Mouse (Mus musculus): ENCODE results near the gene Gm26558. TPM values are rescaled to one million over a fixed set of nuclear protein-coding genes. Genes with fewer than 3 reads are reported as not detected.

Gene Gm26558
- polyA plus RNA-seq, 1 experiment from 2014 or later, result 4.6 TPM

- DNase-seq (ENCODE audit: low spot score) (no peak), ATAC-seq (ENCODE audit: insufficient number of reproducible peaks, low FRiP score, low TSS enrichment, low read depth) (no peak)
- no peak overlapping the region for H3K9ac ChIP-seq (ENCODE audit: low read length)
- H3K4me3 ChIP-seq (ENCODE audit: low read depth, low read length), result no peak overlapping the region
- no peaks in the 10 kb centered on the region for H3K36me3 ChIP-seq (ENCODE audit: control insufficient read depth, insufficient read depth, low read length)
- no peak overlapping the region for H3K4me2 ChIP-seq (ENCODE audit: low read depth, severe bottlenecking)
- no peaks in the 10 kb centered on the region for H3K27me3 ChIP-seq (ENCODE audit: control insufficient read depth, insufficient read depth, low read length)
- H3K4me1 ChIP-seq (ENCODE audit: control insufficient read depth, insufficient read depth, low read length), result no peaks in the 10 kb centered on the region
- WGBS, result 88% methylated on average over 5 of the region's 5 CpGs
- H3K27ac ChIP-seq (replicated peaks; ENCODE audit: low read depth, low read length), result no peak overlapping the region
- no peaks in the 10 kb centered on the region for H3K9me3 ChIP-seq (ENCODE audit: control insufficient read depth, low read length)
These were observed 1.9 kb upstream of the Gm26558 start for GRCm38 (mm10) chr2:70663764-70664163.

- Histone ChIP-seq H3K4me1 (ENCODE audit: control insufficient read depth, insufficient read depth, low read length) (no peaks in the 10 kb centered on the region), H3K4me3 (ENCODE audit: low read depth, low read length) (peak within 1 kb of the TSS; percentile 87), H3K36me3 (ENCODE audit: control insufficient read depth, insufficient read depth, low read length) (no peaks in the 10 kb centered on the region), H3K4me2 (ENCODE audit: low read depth, severe bottlenecking) (peak within 1 kb of the TSS; percentile 69), H3K27ac (replicated peaks; ENCODE audit: low read depth, low read length) (peak within 1 kb of the TSS; percentile 87), H3K27me3 (ENCODE audit: control insufficient read depth, insufficient read depth, low read length) (no peaks in the 10 kb centered on the region), H3K9ac (ENCODE audit: low read length) (peak within 1 kb of the TSS; percentile 96), H3K9me3 (ENCODE audit: control insufficient read depth, low read length) (no peaks in the 10 kb centered on the region)
- DNase-seq (ENCODE audit: low spot score), result peak; percentile 97
- WGBS, result 1% methylated on average over 57 of the region's 64 CpGs
- ATAC-seq (ENCODE audit: insufficient number of reproducible peaks, low FRiP score, low TSS enrichment, low read depth), result peak; percentile 96
These were observed 807 bp downstream of the Gm26558 start, which contains the start of gene Gorasp2 for GRCm38 (mm10) chr2:70660887-70661714. Gorasp2 (plus strand) TSS chr2:70661576.

GRCm38 (mm10) chr2:70657083-70657482 is 4.8 kb downstream of the Gm26558 start:
- ATAC-seq (ENCODE audit: insufficient number of reproducible peaks, low FRiP score, low TSS enrichment, low read depth) (no peak), DNase-seq (ENCODE audit: low spot score) (no peak)
- no peak overlapping the region for H3K27ac ChIP-seq (replicated peaks; ENCODE audit: low read depth, low read length)
- no peaks in the 10 kb centered on the region for H3K27me3 ChIP-seq (ENCODE audit: control insufficient read depth, insufficient read depth, low read length)
- no peaks in the 10 kb centered on the region for H3K36me3 ChIP-seq (ENCODE audit: control insufficient read depth, insufficient read depth, low read length)
- no peaks in the 10 kb centered on the region for H3K9me3 ChIP-seq (ENCODE audit: control insufficient read depth, low read length)
- H3K4me2 ChIP-seq (ENCODE audit: low read depth, severe bottlenecking), result no peak overlapping the region
- 74% methylated on average over 7 of the region's 7 CpGs for WGBS
- H3K4me1 ChIP-seq (ENCODE audit: control insufficient read depth, insufficient read depth, low read length), result no peaks in the 10 kb centered on the region
- no peak overlapping the region for H3K9ac ChIP-seq (ENCODE audit: low read length)
- no peak overlapping the region for H3K4me3 ChIP-seq (ENCODE audit: low read depth, low read length)

- H3K9ac ChIP-seq (ENCODE audit: low read length), result no peak overlapping the region
- no peaks in the 10 kb centered on the region for H3K4me1 ChIP-seq (ENCODE audit: control insufficient read depth, insufficient read depth, low read length)
- WGBS, result 67% methylated on average over 6 of the region's 6 CpGs
- H3K36me3 ChIP-seq (ENCODE audit: control insufficient read depth, insufficient read depth, low read length), result no peaks in the 10 kb centered on the region
- no peaks in the 10 kb centered on the region for H3K9me3 ChIP-seq (ENCODE audit: control insufficient read depth, low read length)
- no peak overlapping the region for H3K4me2 ChIP-seq (ENCODE audit: low read depth, severe bottlenecking)
- no peak overlapping the region for H3K27ac ChIP-seq (replicated peaks; ENCODE audit: low read depth, low read length)
- H3K4me3 ChIP-seq (ENCODE audit: low read depth, low read length), result no peak overlapping the region
- no peak for ATAC-seq (ENCODE audit: insufficient number of reproducible peaks, low FRiP score, low TSS enrichment, low read depth)
- H3K27me3 ChIP-seq (ENCODE audit: control insufficient read depth, insufficient read depth, low read length), result no peaks in the 10 kb centered on the region
- DNase-seq (ENCODE audit: low spot score), result no peak
These were observed 10.1 kb downstream of the Gm26558 start for GRCm38 (mm10) chr2:70651820-70652219.

- Histone ChIP-seq H3K4me2 (ENCODE audit: low read depth, severe bottlenecking) (no peak overlapping the region), H3K4me1 (ENCODE audit: control insufficient read depth, insufficient read depth, low read length) (no peaks in the 10 kb centered on the region), H3K27ac (replicated peaks; ENCODE audit: low read depth, low read length) (no peak overlapping the region), H3K9ac (ENCODE audit: low read length) (no peak overlapping the region), H3K27me3 (ENCODE audit: control insufficient read depth, insufficient read depth, low read length) (no peaks in the 10 kb centered on the region), H3K4me3 (ENCODE audit: low read depth, low read length) (no peak overlapping the region), H3K9me3 (ENCODE audit: control insufficient read depth, low read length) (no peaks in the 10 kb centered on the region), H3K36me3 (ENCODE audit: control insufficient read depth, insufficient read depth, low read length) (no peaks in the 10 kb centered on the region)
- DNase-seq (ENCODE audit: low spot score) (no peak), ATAC-seq (ENCODE audit: insufficient number of reproducible peaks, low FRiP score, low TSS enrichment, low read depth) (no peak)
- 80% methylated on average over 4 of the region's 4 CpGs for WGBS
These were observed 12.4 kb downstream of the Gm26558 start for GRCm38 (mm10) chr2:70649471-70649870.

GRCm38 (mm10) chr2:70648271-70648670 is 13.6 kb downstream of the Gm26558 start:
- ATAC-seq (ENCODE audit: insufficient number of reproducible peaks, low FRiP score, low TSS enrichment, low read depth) (no peak), DNase-seq (ENCODE audit: low spot score) (no peak)
- no peaks in the 10 kb centered on the region for H3K36me3 ChIP-seq (ENCODE audit: control insufficient read depth, insufficient read depth, low read length)
- no peak overlapping the region for H3K4me3 ChIP-seq (ENCODE audit: low read depth, low read length)
- H3K9ac ChIP-seq (ENCODE audit: low read length), result no peak overlapping the region
- H3K27ac ChIP-seq (replicated peaks; ENCODE audit: low read depth, low read length), result no peak overlapping the region
- 82% methylated on average over 5 of the region's 5 CpGs for WGBS
- no peaks in the 10 kb centered on the region for H3K27me3 ChIP-seq (ENCODE audit: control insufficient read depth, insufficient read depth, low read length)
- H3K4me1 ChIP-seq (ENCODE audit: control insufficient read depth, insufficient read depth, low read length), result no peaks in the 10 kb centered on the region
- H3K4me2 ChIP-seq (ENCODE audit: low read depth, severe bottlenecking), result no peak overlapping the region
- H3K9me3 ChIP-seq (ENCODE audit: control insufficient read depth, low read length), result no peaks in the 10 kb centered on the region

GRCm38 (mm10) chr2:70647681-70648080 is 14.2 kb downstream of the Gm26558 start:
- no peaks in the 10 kb centered on the region for H3K4me1 ChIP-seq (ENCODE audit: control insufficient read depth, insufficient read depth, low read length)
- no peaks in the 10 kb centered on the region for H3K27me3 ChIP-seq (ENCODE audit: control insufficient read depth, insufficient read depth, low read length)
- no peak overlapping the region for H3K4me2 ChIP-seq (ENCODE audit: low read depth, severe bottlenecking)
- no peak overlapping the region for H3K9ac ChIP-seq (ENCODE audit: low read length)
- ATAC-seq (ENCODE audit: insufficient number of reproducible peaks, low FRiP score, low TSS enrichment, low read depth), result no peak
- H3K4me3 ChIP-seq (ENCODE audit: low read depth, low read length), result no peak overlapping the region
- H3K9me3 ChIP-seq (ENCODE audit: control insufficient read depth, low read length), result no peaks in the 10 kb centered on the region
- H3K36me3 ChIP-seq (ENCODE audit: control insufficient read depth, insufficient read depth, low read length), result no peaks in the 10 kb centered on the region
- DNase-seq (ENCODE audit: low spot score), result no peak
- whole genome bisulfite sequencing, result 52% methylated on average over 4 of the region's 4 CpGs
- no peak overlapping the region for H3K27ac ChIP-seq (replicated peaks; ENCODE audit: low read depth, low read length)

- no peak for DNase-seq (ENCODE audit: low spot score)
- Histone ChIP-seq H3K9me3 (ENCODE audit: control insufficient read depth, low read length) (no peaks in the 10 kb centered on the region), H3K4me2 (ENCODE audit: low read depth, severe bottlenecking) (no peak overlapping the region), H3K27ac (replicated peaks; ENCODE audit: low read depth, low read length) (no peak overlapping the region), H3K36me3 (ENCODE audit: control insufficient read depth, insufficient read depth, low read length) (no peaks in the 10 kb centered on the region), H3K4me3 (ENCODE audit: low read depth, low read length) (no peak overlapping the region), H3K4me1 (ENCODE audit: control insufficient read depth, insufficient read depth, low read length) (no peaks in the 10 kb centered on the region), H3K27me3 (ENCODE audit: control insufficient read depth, insufficient read depth, low read length) (no peaks in the 10 kb centered on the region), H3K9ac (ENCODE audit: low read length) (no peak overlapping the region)
- WGBS, result 72% methylated on average over 6 of the region's 6 CpGs
- ATAC-seq (ENCODE audit: insufficient number of reproducible peaks, low FRiP score, low TSS enrichment, low read depth), result no peak
These were observed 16.6 kb downstream of the Gm26558 start for GRCm38 (mm10) chr2:70645266-70645780.

Data from limb, embryonic 11.5 days (tissue).